Mouse (Mus musculus) cerebellum, adult (tissue): Measurements from ENCODE around the gene Mon2.
"Not testable (repeated sequence)": the region's sequence is repeated elsewhere in the genome, so short reads cannot be mapped to it uniquely, and the experiment has no call there.

ENCODE experiments used
- ATAC-seq: cut with Nextera tagmentation; 2 replicates; pipeline ENCODE4 v1.9.2; 2017; ENCODE audit warnings: mild to moderate bottlenecking, moderate library complexity, mixed read lengths; ENCODE audit not compliant: insufficient number of reproducible peaks, low FRiP score, low TSS enrichment

Gene Mon2

GRCm38 (mm10) chr10:123063021-123063420 is 13.3 kb downstream of the Mon2 start:
- ATAC-seq, result no peak

GRCm38 (mm10) chr10:123060831-123061230 is 15.5 kb downstream of the Mon2 start:
- ATAC-seq, result no peak

GRCm38 (mm10) chr10:123057082-123057481 is 19.2 kb downstream of the Mon2 start:
- no peak for ATAC-seq

DNA sequence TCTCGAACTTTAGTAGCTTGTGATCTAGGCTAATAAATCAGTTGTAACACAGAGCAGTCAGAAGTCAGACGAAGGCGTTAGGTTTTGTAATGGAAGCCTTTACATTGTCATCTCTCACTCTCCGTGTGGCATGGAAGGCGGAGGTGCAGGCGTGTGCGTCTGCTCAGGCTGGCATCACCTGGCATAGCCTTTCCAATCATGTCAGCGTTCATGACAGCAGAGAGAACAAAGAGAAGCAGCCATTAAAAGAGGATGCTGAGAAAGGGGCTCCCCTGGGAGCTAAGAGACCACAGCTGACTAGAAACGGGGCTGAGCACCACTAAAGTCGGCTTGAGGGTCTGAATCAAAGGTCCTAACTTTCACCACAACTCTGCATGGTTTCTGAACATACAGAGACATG is 19.8 kb downstream of the Mon2 start:
- ATAC-seq, result no peak

DNA sequence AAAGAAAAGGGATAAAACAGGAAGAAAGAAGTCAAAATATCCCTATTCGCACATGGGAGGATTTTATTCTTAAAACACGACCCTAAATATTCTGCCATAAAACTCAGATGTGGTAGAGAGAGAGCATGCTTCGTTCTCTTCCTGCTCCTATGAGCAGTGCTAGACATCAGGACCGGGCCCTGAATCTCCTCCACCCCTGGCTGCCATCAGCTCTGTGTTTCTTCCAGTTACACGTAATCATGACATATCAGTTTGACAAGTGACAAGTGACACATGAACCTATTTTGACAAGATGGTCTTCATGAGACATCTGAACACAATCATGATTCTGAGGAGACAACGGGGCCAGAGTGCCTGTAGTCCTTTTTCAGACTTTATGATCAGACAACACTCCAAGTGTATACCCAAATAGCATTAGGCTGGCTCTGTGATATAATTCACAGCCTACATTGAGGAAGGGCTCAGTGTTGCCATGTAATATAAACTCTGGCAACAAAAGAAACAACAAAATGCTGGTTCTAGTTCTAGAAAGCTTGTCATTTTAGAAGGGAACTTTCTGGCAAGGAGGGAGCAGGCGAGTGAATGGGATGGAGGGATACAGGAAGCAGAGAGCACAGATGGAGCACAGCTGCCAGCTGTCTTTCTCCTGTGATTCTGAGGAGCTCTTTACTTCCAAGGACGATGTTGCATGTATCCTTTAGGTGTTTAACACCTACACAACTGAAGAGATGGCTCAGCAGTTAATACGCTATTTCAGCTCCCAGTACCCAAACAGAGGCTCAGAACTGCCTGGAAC is 20.9 kb downstream of the Mon2 start:
- no peak for ATAC-seq

GRCm38 (mm10) chr10:123053557-123053956 is 22.7 kb downstream of the Mon2 start:
- ATAC-seq, result no peak

GRCm38 (mm10) chr10:123052021-123052420 is 24.3 kb downstream of the Mon2 start:
- no peak for ATAC-seq

GRCm38 (mm10) chr10:123048730-123049129 is 27.6 kb downstream of the Mon2 start:
- no peak for ATAC-seq

DNA sequence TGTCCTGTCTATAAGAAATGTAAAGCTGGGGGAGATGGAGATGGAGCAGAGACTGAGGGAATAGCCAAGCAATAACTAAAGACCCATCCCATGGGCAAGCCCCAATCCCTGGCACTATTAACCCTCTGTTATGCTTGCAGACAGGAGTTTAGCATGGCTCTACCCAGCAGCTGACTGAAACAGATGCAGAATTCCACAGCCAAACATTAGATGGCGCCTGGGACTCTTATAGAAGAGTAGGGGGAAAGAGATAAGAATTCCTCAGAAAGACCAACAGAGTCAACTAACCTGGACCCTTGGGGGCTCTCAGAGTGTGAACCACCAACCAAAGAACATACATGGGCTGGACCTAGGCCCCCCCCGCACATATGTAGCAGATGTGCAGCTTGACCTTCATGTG is 36.4 kb downstream of the Mon2 start:
- no peak for ATAC-seq

DNA sequence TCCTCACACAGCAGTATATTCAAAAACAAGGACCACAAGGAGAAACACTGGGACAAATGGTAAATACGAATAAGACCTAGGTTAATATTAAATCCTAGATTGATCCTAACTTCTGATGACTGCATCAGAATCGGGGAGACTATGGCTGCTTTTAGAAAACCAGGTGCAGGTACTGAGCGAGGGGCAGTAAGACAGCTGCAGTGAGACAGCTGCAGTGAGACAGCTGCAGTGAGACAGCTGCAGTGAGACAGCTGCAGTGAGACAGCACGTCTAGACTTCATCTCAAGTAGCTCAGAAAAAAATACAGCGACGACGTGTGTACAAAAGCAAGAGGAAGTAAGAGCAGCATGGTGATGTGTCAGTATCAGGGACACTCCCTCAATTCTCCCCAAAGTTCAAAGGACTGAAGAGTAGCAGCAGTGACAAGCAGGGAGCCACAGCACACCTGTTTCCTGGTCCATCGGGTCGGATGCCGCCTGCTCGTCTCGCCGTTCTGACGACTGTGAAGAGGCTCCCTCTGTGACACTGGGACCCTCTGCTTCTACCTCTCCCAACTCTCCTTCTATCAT is 44.1 kb downstream of the Mon2 start:
- no peak for ATAC-seq

DNA sequence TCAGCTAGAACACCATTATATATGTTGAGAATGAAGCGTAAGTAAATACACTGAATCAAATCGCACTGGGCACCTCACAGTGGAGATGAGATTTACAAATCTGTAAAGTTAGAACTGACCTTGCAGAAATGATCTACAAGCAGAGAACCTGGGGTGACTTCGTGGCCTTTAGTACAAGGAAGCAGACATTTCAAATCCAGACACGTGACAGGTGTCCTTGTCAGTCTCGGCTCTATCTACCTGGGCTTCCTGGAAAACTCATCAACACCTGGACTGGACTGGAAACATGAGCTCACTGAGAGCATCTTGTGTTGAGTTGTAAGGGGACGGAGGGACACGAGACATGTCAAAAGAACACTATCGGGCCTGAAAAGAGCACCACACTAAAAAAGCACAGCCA is 44.9 kb downstream of the Mon2 start:
- no peak for ATAC-seq

- no peak for ATAC-seq
These were observed 45.7 kb downstream of the Mon2 start for GRCm38 (mm10) chr10:123030589-123030988.

GRCm38 (mm10) chr10:123028949-123029348 is 47.4 kb downstream of the Mon2 start:
- no peak for ATAC-seq

- not testable (repeated sequence) for ATAC-seq
These were observed 49.6 kb downstream of the Mon2 start for GRCm38 (mm10) chr10:123026736-123027135.

- ATAC-seq, result no peak
These were observed 62.9 kb downstream of the Mon2 start for GRCm38 (mm10) chr10:123013435-123013834.

DNA sequence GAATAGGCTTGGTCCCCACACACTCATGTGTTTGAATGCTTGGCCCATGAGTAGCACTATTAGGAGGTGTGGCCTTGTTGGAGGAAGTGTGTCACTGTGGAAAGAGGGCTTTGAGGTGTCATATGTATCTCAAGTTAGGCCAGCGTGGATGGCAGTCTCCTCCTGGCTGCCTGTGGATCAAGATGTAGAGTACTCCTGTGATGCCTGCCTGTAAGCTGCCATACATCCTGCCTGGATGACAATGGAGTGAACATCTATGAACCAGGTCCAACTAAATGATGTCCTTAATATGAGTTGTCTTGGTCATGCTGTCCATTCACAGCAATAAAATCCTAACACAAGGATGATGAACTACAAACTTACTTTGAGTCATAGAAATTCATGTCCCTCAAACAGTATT is 64.9 kb downstream of the Mon2 start:
- ATAC-seq, result no peak

GRCm38 (mm10) chr10:123005237-123006185 is 70.8 kb downstream of the Mon2 start:
- ATAC-seq, result no peak

- no peak for ATAC-seq
These were observed 71.6 kb downstream of the Mon2 start for GRCm38 (mm10) chr10:123004475-123005236.

- no peak for ATAC-seq
These were observed 74.3 kb downstream of the Mon2 start for GRCm38 (mm10) chr10:123001985-123002384.

DNA sequence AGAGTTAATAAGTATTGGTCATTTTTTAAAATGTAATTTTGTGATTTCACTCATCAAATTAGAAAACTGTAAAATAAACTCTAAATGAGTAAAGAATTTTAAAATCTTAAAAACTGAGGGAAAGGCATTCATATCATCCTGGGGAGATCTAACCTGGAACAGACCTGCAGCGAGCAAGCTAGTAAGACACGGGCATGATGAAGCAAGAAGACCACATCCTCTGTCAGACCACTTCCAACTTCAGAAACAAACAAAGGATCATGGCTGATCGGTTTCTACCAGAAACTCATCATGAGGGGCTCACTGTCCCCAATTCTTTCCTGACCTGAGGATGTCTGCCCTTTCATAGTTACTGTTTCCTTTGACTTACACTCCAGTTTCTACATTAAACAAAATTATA is 74.9 kb downstream of the Mon2 start:
- ATAC-seq, result no peak
